Mouse (Mus musculus) cortical plate, adult 2 months (tissue): Measurements from ENCODE around the gene Srrm4.

Experiments
- CTCF ChIP-seq: fragments of 200-500 bp; IDR thresholded peaks from 2 replicates; pipeline ENCODE4 v1.5.1; 2011; ENCODE audit warnings: mild to moderate bottlenecking, control low read depth, low read length; ENCODE audit not compliant: insufficient read depth; ENCODE audit errors: extremely low read depth
- POLR2A ChIP-seq: fragments of 200-500 bp; IDR thresholded peaks from 2 replicates; pipeline ENCODE4 v1.6.1; 2011; ENCODE audit warnings: mild to moderate bottlenecking, low read length, control low read depth; ENCODE audit not compliant: insufficient read depth; ENCODE audit errors: extremely low read depth

DNA sequence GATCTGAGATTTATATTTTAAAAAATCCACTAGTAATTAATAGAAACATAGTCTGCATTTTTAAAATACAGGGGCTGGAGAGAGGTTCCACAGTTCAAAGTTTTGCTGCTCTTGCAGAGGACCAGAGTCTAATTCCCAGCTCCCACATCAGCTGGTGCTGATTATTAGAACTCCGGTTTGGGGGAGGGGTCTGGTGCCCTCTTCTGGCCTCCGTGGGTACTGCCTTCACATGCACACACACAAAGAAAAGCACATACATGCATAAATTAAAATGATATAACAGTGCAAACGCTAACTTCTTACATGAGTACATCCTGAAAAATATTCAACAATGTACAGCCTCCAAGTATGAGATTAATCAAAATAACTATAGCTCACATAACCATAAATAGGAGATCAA lies 50.5 kb downstream of the Srrm4 start:
- TF ChIP-seq CTCF = 0 out of 2 replicates have a peak, but pooled peaks have one; percentile 4
- TF ChIP-seq POLR2A = no peak
